Mouse (Mus musculus) midbrain, embryonic 11.5 days (tissue): Measurements from ENCODE around the gene Lrrfip1. TPM values are rescaled to one million over a fixed set of nuclear protein-coding genes. Genes with fewer than 3 reads are reported as not detected.

Experiments used
- ATAC-seq: fragments of 200-750 bp; cut with Nextera tagmentation; 2 replicates; pipeline ENCODE4 v1.8.0; 2017; ENCODE audit warnings: moderate TSS enrichment, moderate library complexity; ENCODE audit not compliant: low FRiP score
- DNase-seq: peaks from one replicate; pipeline ENCODE4 v3.0.0; 2015; ENCODE audit warnings: low spot score; ENCODE audit errors: missing footprints
- H3K27ac ChIP-seq: fragments of 300-500 bp; sonication (generic); 2 replicates; pipeline ENCODE4 v1.5.1; 2014; ENCODE audit warnings: low read depth, low read length
- H3K27me3 ChIP-seq: fragments of 300-500 bp; sonication (generic); 2 replicates; pipeline ENCODE4 v1.6.1; 2014; ENCODE audit warnings: mild to moderate bottlenecking, low read length, moderate library complexity, mixed read lengths; ENCODE audit not compliant: control insufficient read depth, insufficient read depth
- H3K36me3 ChIP-seq: fragments of 300-500 bp; sonication (generic); 2 replicates; pipeline ENCODE4 v1.6.1; 2014; ENCODE audit warnings: mild to moderate bottlenecking, low read length, moderate library complexity, mixed read lengths; ENCODE audit not compliant: control insufficient read depth, insufficient read depth
- H3K4me1 ChIP-seq: fragments of 300-500 bp; sonication (generic); 2 replicates; pipeline ENCODE4 v1.6.1; 2014; ENCODE audit warnings: low read length; ENCODE audit not compliant: control insufficient read depth, insufficient read depth
- H3K4me2 ChIP-seq: fragments of 300-500 bp; sonication (generic); 2 replicates; pipeline ENCODE4 v1.6.1; 2014; ENCODE audit warnings: mild to moderate bottlenecking, moderate library complexity
- H3K4me3 ChIP-seq: fragments of 300-500 bp; sonication (generic); 2 replicates; pipeline ENCODE4 v1.5.1; 2014; ENCODE audit warnings: low read depth, low read length
- H3K9ac ChIP-seq: fragments of 300-500 bp; sonication (generic); 2 replicates; pipeline ENCODE4 v1.6.1; 2014; ENCODE audit warnings: low read length
- H3K9me3 ChIP-seq: fragments of 300-500 bp; sonication (generic); 2 replicates; pipeline ENCODE4 v1.6.1; 2016; ENCODE audit warnings: low read length; ENCODE audit not compliant: control insufficient read depth
- WGBS: fragments of 180-500 bp; shearing (Covaris S2); extraction: QIAGEN DNeasy Blood & Tissue Kit; methylation state at CpG from one replicate; pipeline ENCODE4 v1.1.7; 2014; 5-methylcytosine and 5-hydroxymethylcytosine counted together
- polyA plus RNA-seq: library from polyadenylated mRNA; unstranded; fragments of >200 nt; fragmentation: Nextera tagmentation; extraction: Ambion mirVana; gene quantifications from 2 replicates; pipeline ENCODE4 v1.2.1, GENCODE M21; 2014

Gene Lrrfip1
- polyA plus RNA-seq, 1 experiment from 2014 or later = 21.1 TPM

DNA sequence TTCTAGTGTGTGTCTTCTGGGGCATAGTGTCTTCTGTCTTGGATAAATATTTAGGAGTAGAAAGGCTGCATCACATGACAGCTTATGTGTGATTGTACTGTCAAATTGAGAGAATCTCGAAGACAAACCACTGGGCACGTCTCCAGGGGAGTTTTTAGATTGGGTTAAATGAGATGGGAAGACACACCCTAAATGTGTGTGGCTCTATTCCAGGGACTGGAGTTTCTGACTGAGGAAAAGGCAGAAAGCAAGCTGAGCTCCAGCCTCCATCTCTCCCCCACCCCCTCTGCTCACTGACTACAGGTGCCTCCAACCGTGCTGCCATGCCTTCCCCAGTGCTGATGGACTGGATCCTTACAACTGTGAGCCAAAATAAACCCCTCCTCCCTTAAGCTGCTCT, 17.2 kb upstream of the Lrrfip1 start:
- Histone ChIP-seq H3K9me3 (no peaks in the 10 kb centered on the region), H3K4me3 (no peak overlapping the region), H3K9ac (no peak overlapping the region), H3K4me2 (no peak overlapping the region), H3K4me1 (no peaks in the 10 kb centered on the region), H3K36me3 (no peaks in the 10 kb centered on the region), H3K27me3 (no peaks in the 10 kb centered on the region), H3K27ac (no peak overlapping the region)
- ATAC-seq (no peak), DNase-seq (peak; percentile 69)
- WGBS = 70% methylated on average over 3 of the region's 3 CpGs

DNA sequence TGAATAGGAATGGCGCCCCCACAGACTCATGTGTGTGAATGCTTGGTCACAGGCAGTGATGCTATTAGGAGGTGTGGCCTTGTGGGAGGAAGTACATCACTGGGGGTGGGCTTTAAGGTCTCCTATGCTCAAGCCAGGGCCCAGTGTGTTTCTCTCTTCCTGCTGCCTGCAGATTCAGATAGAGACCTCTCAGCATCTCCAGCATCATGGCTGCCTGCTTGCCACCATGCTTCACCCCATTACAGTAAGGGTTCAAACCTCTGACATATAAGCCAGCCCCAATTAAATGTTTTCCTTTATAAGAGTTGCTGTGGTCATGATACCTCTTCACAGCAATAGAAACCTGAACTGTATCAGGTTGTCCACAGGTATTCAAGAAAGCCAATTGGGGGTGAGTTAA, 2.6 kb upstream of the Lrrfip1 start:
- ATAC-seq = no peak
- Histone ChIP-seq H3K27me3 (no peaks in the 10 kb centered on the region; the same call in 1 of the 2 replicates), H3K9me3 (no peaks in the 10 kb centered on the region), H3K4me3 (no peak overlapping the region), H3K9ac (no peak overlapping the region), H3K4me2 (no peak overlapping the region), H3K36me3 (no peaks in the 10 kb centered on the region), H3K27ac (no peak overlapping the region), H3K4me1 (peaks cover 8% of the 10 kb centered on the region)
- DNase-seq = peak; percentile 70
- WGBS = 82% methylated on average over 1 of the region's 1 CpGs

DNA sequence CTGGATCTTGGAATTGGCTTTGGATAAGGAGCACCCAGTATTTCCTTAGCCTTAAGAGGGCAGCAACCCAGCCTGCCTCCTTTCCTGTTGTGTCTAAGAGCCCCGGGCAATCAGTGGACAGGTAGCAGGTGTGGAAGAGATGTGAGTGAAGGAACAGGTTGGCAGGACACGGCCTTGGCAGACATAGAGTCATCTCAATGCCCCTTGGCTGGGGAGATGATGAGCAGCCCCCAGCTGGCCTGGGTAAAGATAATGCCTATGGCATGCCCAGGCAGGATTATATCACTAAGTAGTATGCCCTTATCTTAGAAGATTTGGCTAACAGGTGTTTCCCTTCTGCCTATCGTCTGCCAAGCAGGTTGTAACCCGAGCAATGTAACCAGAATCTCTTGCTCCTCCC, 1.4 kb upstream of the Lrrfip1 start:
- H3K4me1 ChIP-seq = peaks cover 8% of the 10 kb centered on the region
- H3K9me3 ChIP-seq = no peaks in the 10 kb centered on the region
- no peak overlapping the region for H3K4me2 ChIP-seq
- ATAC-seq (no peak), DNase-seq (peak; percentile 62)
- WGBS = 73% methylated on average over 4 of the region's 4 CpGs
- H3K9ac ChIP-seq = no peak overlapping the region
- no peaks in the 10 kb centered on the region; the same call in 1 of the 2 replicates for H3K27me3 ChIP-seq
- H3K27ac ChIP-seq = no peak overlapping the region
- H3K36me3 ChIP-seq = no peaks in the 10 kb centered on the region
- H3K4me3 ChIP-seq = no peak overlapping the region

DNA sequence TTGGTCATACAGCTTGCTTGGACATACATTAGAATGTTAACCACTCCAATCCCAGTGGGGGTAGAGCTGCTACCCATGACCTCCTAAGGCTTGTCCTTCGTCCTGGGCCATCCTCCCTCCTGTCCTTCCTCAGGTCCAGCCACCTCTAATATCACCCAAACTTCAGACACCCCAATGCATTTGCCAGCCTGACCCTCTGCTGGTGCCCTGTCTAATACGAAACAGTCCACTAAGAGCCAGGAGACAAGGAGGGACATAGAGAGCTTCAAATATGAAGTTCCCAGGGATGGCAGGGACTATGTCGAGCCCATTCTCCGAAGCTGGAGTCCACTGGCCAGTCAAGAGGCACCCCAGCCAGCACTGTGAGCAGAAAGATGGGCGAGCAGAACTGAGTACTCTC, 896 bp upstream of the Lrrfip1 start:
- no peaks in the 10 kb centered on the region; the same call in 1 of the 2 replicates for H3K27me3 ChIP-seq
- DNase-seq (peak; percentile 85), ATAC-seq (no peak)
- peak overlapping the region; percentile 97; the same call in 1 of the 2 replicates for H3K4me2 ChIP-seq
- no peak overlapping the region for H3K27ac ChIP-seq
- WGBS = 84% methylated on average over 5 of the region's 5 CpGs
- H3K4me1 ChIP-seq = peaks cover 8% of the 10 kb centered on the region
- no peak overlapping the region for H3K4me3 ChIP-seq
- H3K36me3 ChIP-seq = no peaks in the 10 kb centered on the region
- no peak overlapping the region for H3K9ac ChIP-seq
- H3K9me3 ChIP-seq = no peaks in the 10 kb centered on the region

DNA sequence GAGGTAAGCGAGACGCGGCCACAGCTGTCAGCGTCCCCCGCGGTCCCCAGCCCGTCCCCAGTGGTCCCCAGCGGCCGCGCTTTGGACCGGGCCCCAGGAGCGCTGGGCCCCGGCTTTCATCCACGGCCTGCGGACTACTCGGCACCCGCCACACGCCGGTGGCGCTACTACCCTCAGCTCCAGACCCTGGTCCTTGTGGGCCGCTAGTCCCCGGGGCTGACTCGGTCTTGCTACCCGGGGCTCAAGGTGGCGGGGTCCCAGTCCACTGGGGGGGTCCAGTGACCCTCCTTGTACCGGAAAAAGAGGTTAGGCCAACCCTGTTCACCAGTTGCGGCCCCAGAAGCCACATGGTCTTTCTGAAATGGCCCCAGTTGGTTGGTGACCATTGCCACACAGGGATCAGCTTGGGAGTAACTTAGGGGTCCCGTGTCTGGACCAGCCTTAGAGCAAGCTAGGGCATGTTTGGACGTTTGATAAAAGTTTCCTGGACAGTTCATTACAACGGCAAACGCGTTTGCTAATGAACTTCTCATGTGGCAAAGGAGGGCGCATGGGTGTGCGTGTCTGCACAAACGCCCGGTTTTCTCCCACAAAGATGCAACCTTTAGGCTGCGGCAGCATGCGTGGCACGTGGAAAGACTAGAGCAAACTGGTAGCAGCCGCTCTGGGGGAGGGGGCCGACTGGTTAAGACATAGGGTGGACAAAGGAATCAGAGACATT, 514 bp downstream of the Lrrfip1 start:
- peak; percentile 95 for DNase-seq
- Histone ChIP-seq H3K9me3 (no peaks in the 10 kb centered on the region), H3K9ac (peak overlapping the region; percentile 84), H3K4me2 (peak overlapping the region; percentile 97), H3K36me3 (no peaks in the 10 kb centered on the region), H3K27me3 (no peaks in the 10 kb centered on the region; the same call in 1 of the 2 replicates), H3K27ac (no peak overlapping the region), H3K4me1 (peaks cover 8% of the 10 kb centered on the region), H3K4me3 (peak overlapping the region; percentile 69)
- ATAC-seq = peak; percentile 73
- WGBS = 1% methylated on average over 41 of the region's 41 CpGs

DNA sequence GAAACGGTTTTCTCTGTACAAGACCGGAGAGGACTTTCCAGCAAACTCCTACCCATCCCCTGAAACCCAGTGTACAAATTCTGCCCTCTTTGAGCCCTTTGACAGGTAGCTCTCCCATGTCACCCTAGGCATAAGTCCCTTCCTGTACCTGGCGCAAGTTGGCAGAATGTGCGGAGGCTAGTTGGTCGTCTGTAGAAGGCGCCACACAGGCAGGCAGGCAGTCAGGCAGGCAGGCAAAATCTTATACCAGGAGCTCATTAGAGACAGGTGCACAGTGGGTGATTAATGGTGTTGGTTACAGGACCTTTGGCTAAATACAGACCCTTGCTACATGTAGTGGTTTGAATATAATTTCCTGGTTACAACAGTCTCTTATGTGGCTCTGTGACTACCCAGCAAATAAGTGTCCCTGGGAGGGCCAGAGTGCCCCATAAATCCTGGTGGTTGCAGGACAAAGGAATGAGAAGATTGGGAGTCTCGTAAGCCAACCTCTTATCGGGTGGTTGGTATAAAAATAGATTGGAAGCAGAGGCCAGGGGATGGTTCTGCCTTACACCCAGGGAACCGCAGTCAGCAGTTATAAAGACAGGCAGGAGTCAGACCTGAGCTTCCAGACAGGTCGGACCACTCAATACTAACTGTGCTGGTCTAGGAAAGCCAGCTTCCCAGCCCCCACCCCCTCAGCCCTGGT, 1.5 kb downstream of the Lrrfip1 start:
- Histone ChIP-seq H3K27ac (no peak overlapping the region), H3K4me1 (peaks cover 8% of the 10 kb centered on the region), H3K4me3 (no peak overlapping the region), H3K36me3 (no peaks in the 10 kb centered on the region), H3K9me3 (no peaks in the 10 kb centered on the region), H3K4me2 (peak overlapping the region; percentile 97), H3K27me3 (no peaks in the 10 kb centered on the region; the same call in 1 of the 2 replicates), H3K9ac (no peak overlapping the region; the same call in 1 of the 2 replicates)
- DNase-seq (peak; percentile 84), ATAC-seq (no peak)
- 72% methylated on average over 10 of the region's 10 CpGs for WGBS

DNA sequence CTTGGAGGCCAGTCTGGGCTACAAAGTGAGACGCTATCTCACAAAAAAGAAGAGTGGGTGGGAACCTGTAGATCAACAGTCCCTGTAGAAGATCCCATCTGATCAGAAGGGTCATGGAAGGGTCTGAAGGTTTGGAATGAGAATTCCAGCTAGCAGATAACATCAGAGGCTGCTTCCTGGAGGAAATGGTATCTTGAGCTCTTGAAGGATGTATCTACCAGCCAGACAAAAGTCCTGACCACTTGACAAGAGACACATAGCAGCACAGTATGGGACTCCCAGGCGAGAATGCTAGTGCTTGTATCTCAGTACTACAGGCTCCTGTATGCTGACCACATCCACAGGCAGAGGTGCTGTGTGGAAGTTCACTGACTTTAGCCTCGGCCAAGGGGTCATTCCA, 2.6 kb downstream of the Lrrfip1 start:
- 88% methylated on average over 3 of the region's 3 CpGs for WGBS
- no peaks in the 10 kb centered on the region for H3K9me3 ChIP-seq
- H3K27ac ChIP-seq = no peak overlapping the region
- no peak overlapping the region for H3K4me2 ChIP-seq
- ATAC-seq (no peak), DNase-seq (no peak)
- no peaks in the 10 kb centered on the region; the same call in 1 of the 2 replicates for H3K27me3 ChIP-seq
- H3K36me3 ChIP-seq = no peaks in the 10 kb centered on the region
- peaks cover 8% of the 10 kb centered on the region for H3K4me1 ChIP-seq
- no peak overlapping the region for H3K9ac ChIP-seq
- H3K4me3 ChIP-seq = no peak overlapping the region

DNA sequence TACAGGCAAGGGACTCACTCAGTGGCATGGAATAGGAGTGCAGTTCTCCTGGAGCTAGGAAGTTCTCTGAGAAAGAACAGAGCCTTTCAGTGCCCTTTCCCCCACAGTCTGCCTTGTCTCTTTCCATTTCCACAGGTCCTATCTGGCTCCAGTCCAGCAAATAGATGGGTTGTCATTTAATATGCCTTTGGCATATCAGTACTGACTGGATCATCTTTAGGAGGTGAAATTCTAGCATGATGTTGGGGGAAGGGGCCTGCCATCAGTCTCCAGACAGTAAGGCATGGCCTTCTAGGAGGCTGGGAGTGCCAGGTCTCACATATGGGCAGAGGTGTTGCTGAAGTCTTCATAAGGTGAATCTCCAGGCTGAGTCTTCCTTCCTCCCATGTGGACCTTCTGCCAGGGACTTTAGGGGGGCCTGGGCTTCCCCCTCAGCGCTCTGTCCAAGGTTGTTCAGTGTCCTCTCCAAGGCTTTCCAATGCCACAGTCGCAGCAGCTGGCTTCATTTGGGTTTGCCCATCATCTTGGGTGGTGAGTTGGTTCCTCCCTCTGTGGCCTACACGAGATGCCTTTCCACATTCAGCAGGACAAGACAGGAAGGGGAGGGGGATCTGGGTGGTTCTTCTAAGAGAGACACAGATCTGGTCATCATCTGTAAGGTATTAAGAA, 3.5 kb downstream of the Lrrfip1 start:
- H3K36me3 ChIP-seq = no peaks in the 10 kb centered on the region
- 90% methylated on average over 3 of the region's 3 CpGs for WGBS
- peaks cover 8% of the 10 kb centered on the region for H3K4me1 ChIP-seq
- no peaks in the 10 kb centered on the region; the same call in 1 of the 2 replicates for H3K27me3 ChIP-seq
- H3K27ac ChIP-seq = no peak overlapping the region
- no peak overlapping the region for H3K9ac ChIP-seq
- H3K4me2 ChIP-seq = no peak overlapping the region
- DNase-seq (peak; percentile 39), ATAC-seq (no peak)
- no peaks in the 10 kb centered on the region for H3K9me3 ChIP-seq
- H3K4me3 ChIP-seq = no peak overlapping the region

DNA sequence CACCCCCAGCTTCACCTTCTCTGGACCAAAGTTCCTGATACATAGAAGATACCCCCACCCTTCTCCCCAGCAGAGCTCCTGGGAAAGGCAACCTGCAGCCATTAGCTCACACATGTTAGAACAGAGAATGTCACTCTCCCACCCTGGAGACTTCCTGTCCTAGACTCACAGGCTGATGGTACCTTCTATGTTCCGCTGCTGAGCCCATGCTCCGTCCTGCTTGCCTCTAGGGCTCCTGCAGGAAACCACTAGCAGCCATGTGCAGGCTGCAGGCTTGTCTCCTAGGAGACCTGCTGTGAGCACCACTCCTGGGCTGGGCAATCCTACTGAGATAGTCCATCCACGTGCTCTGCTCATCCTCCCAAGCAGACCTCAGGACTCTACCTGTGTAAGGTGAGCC, 4.1 kb downstream of the Lrrfip1 start:
- Histone ChIP-seq H3K36me3 (no peaks in the 10 kb centered on the region), H3K27me3 (no peaks in the 10 kb centered on the region; the same call in 1 of the 2 replicates), H3K4me1 (peaks cover 8% of the 10 kb centered on the region), H3K27ac (no peak overlapping the region), H3K4me2 (no peak overlapping the region), H3K4me3 (no peak overlapping the region), H3K9me3 (no peaks in the 10 kb centered on the region), H3K9ac (no peak overlapping the region)
- ATAC-seq (no peak), DNase-seq (no peak)
- WGBS = 75% methylated on average over 3 of the region's 3 CpGs
